17 mouse cellular contexts compared by ENCODE assay signal in the genomic region with DNA sequence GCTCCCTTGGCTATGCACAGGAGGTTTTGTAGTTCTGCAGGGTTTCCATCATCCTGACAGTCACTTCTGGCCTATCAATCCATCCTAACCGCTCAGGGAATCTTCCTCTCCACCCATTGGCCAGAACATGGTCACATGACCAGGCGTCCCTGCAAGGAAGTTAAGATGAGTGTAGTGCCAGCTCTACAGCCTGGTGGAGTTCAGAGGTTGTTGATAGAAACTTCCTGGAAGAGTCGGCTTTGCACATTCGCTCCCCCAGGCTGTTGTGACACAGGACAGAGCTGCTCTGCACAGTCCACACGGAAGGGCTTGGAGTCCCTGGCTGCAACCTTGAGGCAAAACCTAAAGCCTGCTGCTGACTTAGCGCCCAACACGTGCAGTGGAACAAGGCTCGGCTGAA.
DNase-seq lines count a peak whose midpoint lies in the region; ATAC-seq lines count a peak whose summit lies in the region.
"Had no signal": no experiment of that assay in that cellular context is flagged by ENCODE, and none has a peak within 500 bp of the region (broad histone marks: within the 10 kb centered on the region; RNA-seq: fewer than 3 reads in every experiment).

No protein-coding gene starts in this region.

- H3K4me1 ChIP-seq in liver, embryonic 16.5 days (ENCODE audit: control insufficient read depth, low read depth, low read length) = no peaks in the 10 kb centered on the region
- H3K4me1 ChIP-seq: liver, embryonic 13.5 days had no signal

- H3K4me3 ChIP-seq in liver, embryonic 16.5 days (ENCODE audit: low read depth, low read length) = no peak overlapping the region
- H3K4me3 ChIP-seq: hindbrain, embryonic 13.5 days; liver, embryonic 13.5 days; myocyte had no signal

- no peaks in the 10 kb centered on the region for H3K36me3 ChIP-seq in liver, embryonic 16.5 days (ENCODE audit: control insufficient read depth, insufficient read depth)
- H3K36me3 ChIP-seq: G1E; hindbrain, embryonic 13.5 days; liver, embryonic 13.5 days had no signal

- no peaks in the 10 kb centered on the region for H3K27me3 ChIP-seq in liver, embryonic 16.5 days (ENCODE audit: control insufficient read depth, insufficient read depth, low read depth, low read length)
- H3K27me3 ChIP-seq: liver, embryonic 13.5 days had no signal

- H3K27ac ChIP-seq in liver, embryonic 16.5 days (ENCODE audit: low read length) = no peak overlapping the region
- H3K27ac ChIP-seq: hindbrain, embryonic 13.5 days; liver, embryonic 13.5 days had no signal

- H3K9ac ChIP-seq in liver, embryonic 16.5 days (ENCODE audit: low read depth, low read length) = no peak overlapping the region
- H3K9ac ChIP-seq: hindbrain, embryonic 13.5 days; liver, embryonic 13.5 days had no signal

- intact Hi-C loops in left cerebral cortex, postnatal 4 days (cut with DNase I) = no loop called here

- H3K9me3 ChIP-seq in liver, embryonic 16.5 days (replicated peaks; ENCODE audit: control insufficient read depth, low read length) = no peaks in the 10 kb centered on the region; the same call in 1 of the 2 replicates
- H3K9me3 ChIP-seq: hindbrain, embryonic 13.5 days had no signal

- DNase-seq in heart, adult 18-20 months = peak; percentile 36 to 41
- DNase-seq in heart, adult 8-10 months (ENCODE audit: low spot score) = no peak
- peak; percentile 6 for DNase-seq in ovary, adult 18-20 months (ENCODE audit: low spot score)
- DNase-seq in ovary, postnatal 10 days (ENCODE audit: low spot score) = no peak
- DNase-seq in left cerebral cortex, postnatal 4 days = no peak
- no peak for DNase-seq in spleen, adult 18-20 months
- no peak for DNase-seq in embryo, embryonic 11 days
- DNase-seq: B cell, adult 2 months; cerebellum, adult 8-10 months; gastrocnemius, postnatal 36 days; liver, embryonic 13.5 days had no signal

- no peak overlapping the region for H3K4me2 ChIP-seq in liver, embryonic 16.5 days (ENCODE audit: low read depth, low read length)
- H3K4me2 ChIP-seq: hindbrain, embryonic 13.5 days; liver, embryonic 13.5 days; midbrain, embryonic 11.5 days had no signal

- ATAC-seq in liver, embryonic 16.5 days (ENCODE audit: low read depth) = peak; percentile 51; the same call in 1 of the 2 replicates
- ATAC-seq: intestine, embryonic 16.5 days had no signal

- WGBS in liver, embryonic 16.5 days (ENCODE audit: insufficient replicate concordance) = 53% methylated on average over 8 of the region's 8 CpGs

Comparison
In these comparisons a context has a peak if more than half of its experiments do, and no peak if none do; other contexts are left out.
1. DNase-seq: peak in heart, adult 18-20 months (2 of 2) and ovary, adult 18-20 months (single experiment); none in heart, adult 8-10 months (single experiment), ovary, postnatal 10 days (single experiment), left cerebral cortex, postnatal 4 days (single experiment), spleen, adult 18-20 months (0 of 2) and embryo, embryonic 11 days (single experiment).